Mouse (Mus musculus): ENCODE results near the gene Sppl3.

DNA sequence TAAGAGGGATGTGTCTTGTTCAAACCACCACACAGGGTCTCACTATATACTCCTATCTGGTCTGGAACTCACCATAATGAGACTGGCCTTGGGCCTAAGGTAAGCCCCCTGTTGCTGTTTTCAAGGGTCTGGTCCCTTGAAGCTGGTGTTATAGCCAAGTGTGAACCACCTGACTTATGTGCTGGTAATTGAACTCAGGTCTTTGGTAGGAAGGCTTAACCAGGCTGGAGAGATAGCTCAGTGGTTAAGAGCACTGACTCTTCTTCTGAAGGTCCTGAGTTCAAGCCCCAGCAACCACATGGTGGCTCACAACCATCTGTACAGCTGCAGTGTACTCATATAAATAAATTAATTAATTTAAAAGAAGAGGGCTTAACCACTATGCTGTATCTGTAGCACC, 34.0 kb upstream of the Sppl3 start:
- no peak for TF ChIP-seq CTCF (IDR thresholded peaks at IDR 0.05; ENCODE audit: borderline replicate concordance, extremely low read depth, insufficient read depth, insufficient read length)
- no peak for TF ChIP-seq POLR2A (IDR thresholded peaks at IDR 0.05; ENCODE audit: borderline replicate concordance, extremely low read depth, insufficient read depth, insufficient read length, poor library complexity, severe bottlenecking)
